Mouse (Mus musculus): ENCODE results near the gene Scimp. TPM values are rescaled to one million over a fixed set of nuclear protein-coding genes. Genes with fewer than 3 reads are reported as not detected.

The Scimp gene
- polyA plus RNA-seq, 1 experiment from 2014 or later = not detected

DNA sequence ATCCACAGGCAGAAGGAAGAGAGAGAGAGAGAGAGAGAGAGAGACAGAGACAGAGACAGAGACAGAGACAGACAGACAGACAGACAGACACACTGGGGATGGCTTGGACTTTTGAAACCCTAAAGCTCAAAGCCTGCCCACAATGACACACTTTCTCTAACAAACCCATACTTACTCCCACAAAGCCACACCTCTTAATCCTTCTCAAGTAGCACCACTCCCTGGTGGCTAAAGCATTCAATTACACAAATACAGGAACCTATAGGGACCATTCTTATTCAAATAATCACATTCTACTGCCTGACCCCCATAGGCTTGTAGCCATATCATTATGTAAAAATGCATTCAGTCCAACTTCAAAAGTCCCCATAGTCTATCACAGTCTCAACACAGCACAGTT lies 21.0 kb upstream of the Scimp start:
- no peaks in the 10 kb centered on the region for H3K4me1 ChIP-seq
- no peak overlapping the region for H3K9ac ChIP-seq
- H3K27ac ChIP-seq = no peak overlapping the region
- ATAC-seq (ENCODE audit: low FRiP score, low read depth) = no peak
- no peak overlapping the region for H3K4me3 ChIP-seq
- H3K36me3 ChIP-seq = no peaks in the 10 kb centered on the region
- H3K4me2 ChIP-seq (replicated peaks) = no peak overlapping the region
- H3K27me3 ChIP-seq (replicated peaks) = no peaks in the 10 kb centered on the region
- H3K9me3 ChIP-seq = peaks cover 3% of the 10 kb centered on the region; the same call in 1 of the 2 replicates

DNA sequence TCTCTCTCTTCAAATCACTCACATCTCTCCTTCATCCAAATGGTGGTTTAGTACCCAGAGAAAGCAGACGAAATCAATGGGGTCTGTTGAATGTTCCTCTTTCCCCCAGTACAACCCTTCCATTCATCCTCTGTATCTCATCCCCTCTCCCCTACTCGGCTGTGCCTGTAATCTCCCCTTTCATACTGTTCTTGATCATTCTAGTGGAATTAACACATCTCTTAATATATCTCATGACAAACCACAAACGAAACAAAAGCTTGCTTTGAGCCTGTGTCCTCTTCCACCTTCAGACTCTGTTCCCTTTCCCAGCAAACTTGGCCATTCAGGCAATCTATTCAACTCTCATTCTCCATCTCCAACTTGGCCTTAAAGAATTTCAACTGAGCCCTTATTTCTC lies 18.8 kb upstream of the Scimp start:
- Histone ChIP-seq H3K4me2 (replicated peaks) (no peak overlapping the region), H3K27me3 (replicated peaks) (no peaks in the 10 kb centered on the region), H3K9me3 (peaks cover 3% of the 10 kb centered on the region; the same call in 1 of the 2 replicates), H3K36me3 (no peaks in the 10 kb centered on the region), H3K4me3 (no peak overlapping the region), H3K27ac (no peak overlapping the region), H3K4me1 (no peaks in the 10 kb centered on the region), H3K9ac (no peak overlapping the region)
- WGBS = 46% methylated on average over 3 of the region's 3 CpGs
- ATAC-seq (ENCODE audit: low FRiP score, low read depth) = no peak

DNA sequence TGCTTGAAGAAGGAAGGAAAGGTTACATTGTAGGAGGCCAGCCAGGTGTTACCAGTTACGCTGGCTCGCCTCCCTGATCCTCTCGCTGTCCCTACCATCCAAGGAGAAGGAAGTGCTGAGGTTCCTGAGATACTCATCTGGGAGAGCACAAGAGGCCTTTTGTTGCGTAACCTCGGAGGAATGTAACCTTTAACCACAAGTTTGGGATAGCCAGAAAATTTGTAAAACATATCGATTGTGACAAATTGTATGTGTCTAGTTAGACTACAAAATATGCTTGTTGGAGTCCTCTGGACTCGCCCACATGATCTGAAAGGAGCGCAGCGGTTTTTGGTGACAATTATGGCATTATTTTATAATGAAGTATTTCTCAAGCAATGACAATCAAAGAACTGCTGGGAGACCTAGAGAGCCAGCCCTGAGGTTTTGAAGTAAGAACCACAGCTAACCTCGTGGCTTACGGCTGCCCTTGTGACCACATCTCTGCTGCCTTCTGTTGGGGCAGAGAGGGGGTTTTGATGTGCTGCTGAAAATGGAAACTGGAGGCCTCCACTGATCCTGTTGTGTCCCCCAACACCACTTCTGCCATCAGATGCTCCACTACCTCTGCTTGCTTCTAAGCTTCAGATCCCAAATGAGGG lies 16.7 kb upstream of the Scimp start:
- Histone ChIP-seq H3K4me1 (no peaks in the 10 kb centered on the region), H3K9ac (no peak overlapping the region), H3K4me3 (no peak overlapping the region), H3K27ac (no peak overlapping the region), H3K36me3 (no peaks in the 10 kb centered on the region), H3K27me3 (replicated peaks) (no peaks in the 10 kb centered on the region), H3K4me2 (replicated peaks) (no peak overlapping the region), H3K9me3 (peaks cover 3% of the 10 kb centered on the region; the same call in 1 of the 2 replicates)
- no peak for ATAC-seq (ENCODE audit: low FRiP score, low read depth)
- WGBS = 89% methylated on average over 11 of the region's 11 CpGs

DNA sequence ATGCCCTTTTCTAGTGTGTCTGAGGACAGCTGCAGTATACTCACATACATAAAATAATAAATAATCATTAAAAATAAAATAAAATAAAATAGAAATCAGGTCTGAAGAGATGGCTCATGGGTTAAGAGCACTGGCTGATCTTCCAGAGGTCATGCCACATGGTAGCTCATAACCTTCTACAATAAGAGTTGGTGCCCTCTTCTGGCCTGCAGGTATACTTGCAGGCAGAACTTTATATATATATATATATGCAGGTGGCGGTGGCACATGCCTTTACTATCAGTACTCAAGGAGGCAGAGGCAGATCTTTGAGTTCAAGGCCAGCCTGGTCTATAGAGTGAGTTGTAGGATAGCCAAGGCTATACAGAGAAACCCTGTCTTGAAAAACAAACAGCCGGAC lies 13.8 kb upstream of the Scimp start:
- Histone ChIP-seq H3K9me3 (no peaks in the 10 kb centered on the region), H3K27ac (no peak overlapping the region), H3K4me3 (no peak overlapping the region), H3K36me3 (no peaks in the 10 kb centered on the region), H3K27me3 (replicated peaks) (no peaks in the 10 kb centered on the region), H3K9ac (no peak overlapping the region), H3K4me2 (replicated peaks) (no peak overlapping the region), H3K4me1 (0 out of 2 replicates have a peak, but pooled peaks cover 3% of the 10 kb centered on the region)
- ATAC-seq (ENCODE audit: low FRiP score, low read depth) = no peak
- WGBS = 92% methylated on average over 2 of the region's 2 CpGs

DNA sequence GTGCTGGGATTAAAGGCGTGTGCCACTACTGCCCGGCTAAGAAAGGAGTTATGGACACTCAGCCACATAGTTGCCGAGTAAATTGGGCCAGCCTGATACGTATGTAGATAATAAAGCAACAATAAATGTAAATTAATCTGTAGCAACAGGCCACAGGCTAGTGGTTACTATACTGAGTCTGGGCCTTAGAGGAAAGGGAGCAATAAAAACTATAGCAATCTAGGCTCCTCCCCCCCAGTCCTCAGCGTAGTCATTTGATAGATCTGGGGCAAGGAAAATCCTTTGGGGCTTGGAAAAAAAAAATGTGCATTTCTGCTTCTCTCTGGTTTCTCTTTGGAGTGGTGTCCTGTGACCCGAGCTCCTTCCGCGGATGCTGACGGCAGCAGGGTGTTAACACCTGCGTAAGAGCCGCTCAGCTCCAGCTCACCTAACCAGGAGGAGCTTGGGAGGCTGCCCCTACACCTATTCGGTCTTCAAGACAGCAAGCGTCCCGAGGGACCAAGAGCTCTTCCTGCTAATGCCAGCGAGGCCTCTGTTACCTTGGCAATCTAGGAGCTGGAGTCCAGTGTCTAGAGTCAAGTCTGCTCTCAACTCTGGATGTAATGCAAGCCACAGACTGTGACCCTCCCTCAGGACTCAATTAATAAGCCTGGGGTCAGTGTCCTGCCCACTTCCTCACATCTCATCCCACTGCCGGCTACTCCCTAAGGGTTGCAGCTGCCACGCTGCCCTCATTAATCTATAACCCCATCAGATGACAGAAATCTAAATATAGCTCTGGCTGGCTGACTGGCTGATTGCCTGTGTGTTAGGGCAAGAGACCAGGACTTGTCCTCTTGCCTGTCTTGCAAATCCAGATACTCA lies 9.6 kb upstream of the Scimp start:
- Histone ChIP-seq H3K4me2 (replicated peaks) (no peak overlapping the region), H3K27me3 (replicated peaks) (no peaks in the 10 kb centered on the region), H3K27ac (no peak overlapping the region), H3K4me1 (0 out of 2 replicates have a peak, but pooled peaks cover 3% of the 10 kb centered on the region), H3K9me3 (no peaks in the 10 kb centered on the region), H3K9ac (no peak overlapping the region), H3K4me3 (no peak overlapping the region), H3K36me3 (no peaks in the 10 kb centered on the region)
- no peak for ATAC-seq (ENCODE audit: low FRiP score, low read depth)
- 59% methylated on average over 17 of the region's 17 CpGs for WGBS

DNA sequence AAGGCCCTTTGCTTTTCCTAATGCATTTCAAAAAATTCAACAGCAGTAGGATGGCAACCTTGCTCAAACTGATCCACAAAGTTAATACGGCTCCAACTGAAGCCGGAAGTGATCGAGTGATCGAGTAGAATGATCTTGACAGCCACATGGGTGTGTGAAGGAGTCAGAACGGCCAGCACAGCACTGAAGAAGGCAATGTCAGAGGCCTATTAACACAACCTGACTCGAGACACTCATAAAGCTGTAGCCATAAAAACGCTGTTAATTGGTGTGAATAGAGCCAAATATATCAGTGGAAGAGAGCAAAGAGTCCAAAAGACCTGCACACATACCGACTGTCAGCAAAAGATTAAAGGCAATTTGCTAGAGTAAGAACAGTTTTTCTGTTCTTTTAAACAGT lies 7.7 kb upstream of the Scimp start:
- Histone ChIP-seq H3K27ac (no peak overlapping the region), H3K36me3 (no peaks in the 10 kb centered on the region), H3K4me3 (no peak overlapping the region), H3K9me3 (no peaks in the 10 kb centered on the region), H3K4me2 (replicated peaks) (no peak overlapping the region), H3K27me3 (replicated peaks) (no peaks in the 10 kb centered on the region), H3K4me1 (0 out of 2 replicates have a peak, but pooled peaks cover 3% of the 10 kb centered on the region), H3K9ac (no peak overlapping the region)
- WGBS = 61% methylated on average over 8 of the region's 8 CpGs
- no peak for ATAC-seq (ENCODE audit: low FRiP score, low read depth)

DNA sequence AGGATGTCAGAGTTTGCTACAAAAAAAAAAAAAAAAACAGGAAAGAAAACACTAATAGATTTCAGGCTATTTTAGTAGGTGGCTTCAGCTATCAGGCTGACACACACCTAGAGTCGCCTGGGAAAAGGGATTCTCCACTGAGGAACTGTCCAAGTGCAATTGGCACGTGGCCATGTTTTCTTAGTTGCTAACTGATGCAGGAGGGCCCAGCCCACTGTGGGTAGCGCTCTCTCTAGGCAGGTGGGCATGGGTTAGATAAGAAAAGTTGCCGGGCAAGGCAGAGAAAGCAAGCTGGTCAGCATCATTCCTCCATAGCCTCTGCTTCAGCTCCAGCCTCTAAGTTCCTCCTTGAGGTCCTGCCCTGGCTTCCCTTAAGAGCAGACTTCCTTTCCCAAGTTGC lies 4.4 kb upstream of the Scimp start:
- Histone ChIP-seq H3K27ac (no peak overlapping the region), H3K36me3 (no peaks in the 10 kb centered on the region), H3K4me1 (no peaks in the 10 kb centered on the region), H3K4me3 (no peak overlapping the region), H3K4me2 (replicated peaks) (no peak overlapping the region), H3K9me3 (no peaks in the 10 kb centered on the region), H3K9ac (no peak overlapping the region), H3K27me3 (replicated peaks) (no peaks in the 10 kb centered on the region)
- 82% methylated on average over 4 of the region's 4 CpGs for WGBS
- no peak for ATAC-seq (ENCODE audit: low FRiP score, low read depth)

DNA sequence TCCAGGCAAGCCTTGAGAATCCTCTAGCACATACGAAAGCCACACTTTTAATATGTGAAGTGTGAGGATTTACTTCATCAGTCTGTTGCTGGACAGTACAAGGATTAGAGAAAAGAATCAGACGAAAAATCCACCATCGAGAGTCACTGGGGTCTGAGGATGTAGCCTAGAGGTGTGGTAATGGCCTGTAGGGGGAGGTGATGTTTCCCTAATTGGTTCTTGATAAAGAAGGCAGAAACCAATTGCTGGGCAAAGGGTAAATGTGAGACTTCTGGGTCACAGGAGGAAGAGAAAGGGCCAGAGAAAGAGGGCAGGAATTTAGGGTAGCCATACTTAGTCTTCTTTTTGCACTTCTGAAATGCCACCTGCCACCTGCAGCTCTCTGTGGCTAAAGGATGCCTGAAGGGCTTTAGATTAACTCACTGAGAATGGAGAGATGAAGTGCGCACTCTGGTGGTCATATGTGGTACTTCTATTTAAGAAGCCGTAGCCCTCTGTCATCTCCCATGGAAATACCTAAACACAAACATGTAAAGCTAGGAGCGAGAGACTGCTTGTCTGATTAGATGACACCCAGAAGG lies 3.2 kb upstream of the Scimp start:
- Histone ChIP-seq H3K4me2 (replicated peaks) (no peak overlapping the region), H3K4me3 (no peak overlapping the region), H3K9ac (no peak overlapping the region), H3K27me3 (replicated peaks) (no peaks in the 10 kb centered on the region), H3K36me3 (no peaks in the 10 kb centered on the region), H3K9me3 (no peaks in the 10 kb centered on the region), H3K4me1 (no peaks in the 10 kb centered on the region), H3K27ac (no peak overlapping the region)
- 34% methylated on average over 6 of the region's 6 CpGs for WGBS
- ATAC-seq (ENCODE audit: low FRiP score, low read depth) = no peak

DNA sequence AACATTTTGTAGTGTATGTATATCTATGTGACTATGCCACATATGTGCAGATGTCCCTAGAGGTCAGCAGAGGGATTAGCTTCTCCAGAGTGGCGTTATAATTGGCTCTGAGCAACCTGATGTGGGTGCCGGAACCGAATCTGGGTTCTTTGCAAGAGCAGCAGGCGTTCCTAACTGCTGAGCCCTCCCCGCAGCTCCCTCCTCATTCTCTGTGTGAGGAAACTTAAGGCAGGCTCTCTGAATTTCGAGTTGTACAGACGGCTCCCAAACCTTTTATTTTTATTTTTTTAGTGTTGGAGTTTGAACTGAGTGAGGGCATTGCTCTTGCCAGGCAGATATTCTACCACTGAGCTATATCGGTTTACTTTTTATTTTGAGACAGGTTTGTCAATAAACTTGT lies 2.7 kb upstream of the Scimp start:
- no peaks in the 10 kb centered on the region for H3K27me3 ChIP-seq (replicated peaks)
- no peaks in the 10 kb centered on the region for H3K4me1 ChIP-seq
- WGBS = 86% methylated on average over 8 of the region's 8 CpGs
- no peaks in the 10 kb centered on the region for H3K9me3 ChIP-seq
- no peak for ATAC-seq (ENCODE audit: low FRiP score, low read depth)
- H3K36me3 ChIP-seq = no peaks in the 10 kb centered on the region
- no peak overlapping the region for H3K27ac ChIP-seq
- no peak overlapping the region for H3K9ac ChIP-seq
- H3K4me2 ChIP-seq (replicated peaks) = no peak overlapping the region
- H3K4me3 ChIP-seq = no peak overlapping the region

DNA sequence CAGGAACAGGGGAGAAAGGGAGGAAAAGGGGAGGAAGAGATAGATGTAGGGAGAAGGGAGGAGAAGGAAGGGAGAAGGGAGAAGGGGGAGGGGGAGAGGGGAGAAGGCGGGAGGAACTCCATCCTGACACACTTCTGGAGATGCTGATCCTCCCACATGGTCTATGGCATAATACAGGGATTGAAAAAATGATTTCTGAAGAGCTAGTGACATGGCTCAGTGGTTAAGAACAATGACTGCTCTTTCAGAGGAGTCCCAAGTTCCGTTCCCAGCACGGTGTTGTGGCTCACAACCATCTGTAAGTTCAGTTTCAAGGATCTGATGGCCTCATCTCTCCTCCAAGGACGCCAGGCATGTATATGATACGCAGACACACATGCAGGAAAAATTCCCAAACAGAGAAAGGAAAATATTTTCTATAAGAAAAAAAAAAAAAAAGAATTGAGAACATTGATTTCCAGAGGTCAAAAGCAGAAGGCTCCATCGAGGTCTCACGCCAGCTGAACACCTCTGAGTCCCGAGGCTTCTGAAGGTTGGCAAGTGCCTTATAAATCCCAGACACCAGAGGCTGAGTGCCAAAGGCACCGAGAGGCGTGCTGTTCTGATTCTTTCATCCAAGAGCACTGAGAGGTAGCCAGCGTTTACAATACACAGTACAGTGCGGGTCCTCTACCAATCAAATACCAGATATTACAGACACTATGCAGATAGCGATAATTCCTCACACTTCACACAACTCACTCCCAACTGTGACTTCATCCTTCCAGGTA lies 730 bp downstream of the Scimp start:
- ATAC-seq (ENCODE audit: low FRiP score, low read depth) = no peak
- WGBS = 80% methylated on average over 13 of the region's 13 CpGs
- no peak overlapping the region for H3K27ac ChIP-seq

DNA sequence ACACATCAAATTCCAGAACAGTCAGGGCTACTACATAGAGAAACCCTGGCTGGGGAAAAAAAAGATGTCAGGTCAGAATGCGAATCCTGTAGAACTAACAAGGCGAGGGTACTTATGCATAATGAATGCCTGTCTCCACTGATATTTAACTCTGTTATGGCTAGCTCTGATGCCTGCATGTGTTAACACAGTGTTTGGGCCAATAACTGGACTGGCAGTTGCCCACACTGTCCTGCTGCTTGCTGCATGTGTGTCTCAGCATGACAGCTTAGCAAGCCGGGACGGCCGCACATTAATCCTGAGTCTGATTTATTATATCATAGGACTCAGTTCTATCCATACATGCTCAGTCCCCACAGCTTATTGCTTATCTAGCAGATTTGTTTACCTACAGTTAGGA lies 1.3 kb downstream of the Scimp start:
- H3K9ac ChIP-seq = no peak overlapping the region
- no peak overlapping the region for H3K27ac ChIP-seq
- H3K4me2 ChIP-seq (replicated peaks) = no peak overlapping the region
- no peak for ATAC-seq (ENCODE audit: low FRiP score, low read depth)
- no peaks in the 10 kb centered on the region for H3K9me3 ChIP-seq
- H3K4me3 ChIP-seq = no peak overlapping the region
- H3K4me1 ChIP-seq = no peaks in the 10 kb centered on the region
- no peaks in the 10 kb centered on the region for H3K27me3 ChIP-seq (replicated peaks)
- no peaks in the 10 kb centered on the region for H3K36me3 ChIP-seq
- 78% methylated on average over 5 of the region's 5 CpGs for WGBS

More for the DNA sequence above, 730 bp downstream of the Scimp start:
- Histone ChIP-seq H3K27me3 (replicated peaks) (no peaks in the 10 kb centered on the region), H3K9ac (no peak overlapping the region), H3K4me2 (replicated peaks) (no peak overlapping the region), H3K4me1 (no peaks in the 10 kb centered on the region), H3K36me3 (no peaks in the 10 kb centered on the region), H3K4me3 (no peak overlapping the region), H3K9me3 (no peaks in the 10 kb centered on the region)

DNA sequence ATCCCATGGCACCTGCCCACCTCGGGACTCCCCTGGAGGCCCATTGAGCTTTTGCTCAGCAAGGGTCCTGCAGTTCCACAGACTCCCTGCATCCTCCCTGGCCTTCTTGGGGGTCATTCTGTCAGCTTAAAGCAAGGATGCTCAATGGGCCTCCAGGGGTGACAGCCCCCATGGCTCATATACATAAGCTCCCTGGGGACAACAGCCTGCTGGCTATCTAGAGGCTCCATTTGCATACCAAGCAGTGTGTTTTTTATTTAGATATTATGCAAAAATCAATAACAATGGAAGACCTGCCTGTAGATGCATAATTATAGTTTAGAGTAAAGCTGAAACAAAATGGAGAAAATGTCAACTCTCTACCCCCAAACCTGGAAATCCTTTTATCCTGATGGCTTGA lies 3.4 kb downstream of the Scimp start:
- H3K36me3 ChIP-seq = no peaks in the 10 kb centered on the region
- no peaks in the 10 kb centered on the region for H3K27me3 ChIP-seq (replicated peaks)
- no peaks in the 10 kb centered on the region for H3K9me3 ChIP-seq
- no peak overlapping the region for H3K27ac ChIP-seq
- no peak overlapping the region for H3K9ac ChIP-seq
- H3K4me1 ChIP-seq = no peaks in the 10 kb centered on the region
- H3K4me3 ChIP-seq = no peak overlapping the region
- ATAC-seq (ENCODE audit: low FRiP score, low read depth) = no peak
- WGBS = 11% methylated on average over 1 of the region's 1 CpGs
- H3K4me2 ChIP-seq (replicated peaks) = no peak overlapping the region
